Mouse (Mus musculus): Measurements from ENCODE around the gene Arhgap40. TPM values are rescaled to one million over a fixed set of nuclear protein-coding genes. Genes with fewer than 3 reads are reported as not detected.

The Arhgap40 gene
- total and polyA plus RNA-seq, 3 experiments = not detected

DNA sequence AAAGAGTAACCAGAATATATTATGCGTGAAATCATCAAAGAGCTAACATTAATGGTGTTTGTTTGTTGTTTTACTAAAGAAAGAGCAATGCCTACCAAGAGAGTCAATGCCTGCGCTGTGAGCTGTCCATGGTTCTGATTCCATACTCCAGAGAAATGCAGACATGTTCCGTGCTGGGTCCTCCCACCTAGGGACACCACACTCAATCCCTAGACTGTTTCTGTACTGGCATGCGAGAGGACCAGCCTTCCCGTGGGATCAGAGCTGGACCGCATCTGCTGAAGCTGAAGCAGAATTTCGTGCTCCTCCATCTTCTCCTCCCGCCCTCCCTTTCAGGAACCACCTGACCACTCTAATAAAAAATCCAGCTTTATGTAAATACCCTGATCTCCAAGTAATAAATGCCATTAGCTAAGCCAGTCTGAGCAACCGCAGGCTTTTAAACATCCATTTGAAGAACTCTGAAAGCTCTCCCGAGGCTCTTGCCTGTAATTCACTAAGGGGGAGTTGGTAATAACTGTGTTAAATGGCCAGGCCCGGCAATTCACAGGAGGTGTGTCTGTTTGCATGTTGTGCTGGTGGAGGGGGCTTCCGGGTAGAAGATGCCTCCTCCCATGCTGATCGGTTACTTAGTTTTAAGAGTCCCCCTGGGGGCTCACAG lies 58.0 kb downstream of the Arhgap40 start:
- no peak overlapping the region for H3K4me3 ChIP-seq (replicated peaks in 1 of 3; ENCODE audit: low read depth in 2 of 3, low read length in 2 of 3, poor library complexity in 1 of 3)
- DNase-seq (ENCODE audit: extremely low read depth) = peak; percentile 33
- no peaks in the 10 kb centered on the region for H3K4me1 ChIP-seq (ENCODE audit: control insufficient read depth in 1 of 2, insufficient read depth in 2 of 2)
- no peak for TF ChIP-seq IRF4 (IDR thresholded peaks at IDR 0.05; ENCODE audit: low read depth, low read length)
- peaks cover 4% of the 10 kb centered on the region for H3K9me3 ChIP-seq (replicated peaks; ENCODE audit: low read length)
- H3K79me2 ChIP-seq (replicated peaks; ENCODE audit: control insufficient read depth, extremely low read depth, insufficient read depth, poor library complexity, severe bottlenecking) = no peaks in the 10 kb centered on the region
- H3K27ac ChIP-seq (ENCODE audit: insufficient read depth, low read depth) = no peak overlapping the region
- no peak overlapping the region for H3K4me2 ChIP-seq (ENCODE audit: insufficient read depth, low read depth, poor library complexity, severe bottlenecking)
- H3K27me3 ChIP-seq (replicated peaks) = peaks cover 97% of the 10 kb centered on the region
- in situ Hi-C loops (cut with MboI; ENCODE audit: low pct_ligation_motif_present, low pct_unique_long_range_greater_than_20kb, low sequenced_read_pairs) (no loop called here), dilution Hi-C loops (cut with MboI; ENCODE audit: extremely low pct_ligation_motif_present, extremely low pct_unique_long_range_greater_than_20kb, low sequenced_read_pairs) (no loop called here)
- H3K36me3 ChIP-seq (replicated peaks in 1 of 2; ENCODE audit: control insufficient read depth in 1 of 2, insufficient read depth in 1 of 2, low read length in 1 of 2) = no peaks in the 10 kb centered on the region
- no peak overlapping the region for H3K9ac ChIP-seq (ENCODE audit: insufficient read depth, low read depth)

DNA sequence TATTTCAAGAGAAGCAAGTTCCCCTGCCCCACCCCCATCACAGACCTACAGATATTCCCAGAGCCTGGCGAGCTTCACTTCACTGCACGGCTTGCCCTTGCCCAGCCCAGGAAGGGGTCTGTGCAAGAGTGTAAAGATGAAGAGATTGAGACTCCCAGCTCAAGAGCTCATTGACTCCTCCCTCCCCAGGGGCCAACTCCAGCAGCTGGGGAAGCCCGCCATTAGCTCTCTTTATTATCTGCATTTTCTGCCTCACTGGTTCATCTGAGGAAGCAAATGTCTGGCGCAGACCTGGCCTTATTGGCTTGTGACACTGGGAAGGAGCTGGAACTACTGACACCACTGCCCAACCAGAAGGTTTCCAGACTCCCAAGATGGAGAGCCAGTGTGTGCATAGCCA lies 67.4 kb downstream of the Arhgap40 start:
- Histone ChIP-seq H3K27ac (ENCODE audit: insufficient read depth, low read depth) (no peak overlapping the region), H3K79me2 (replicated peaks; ENCODE audit: control insufficient read depth, extremely low read depth, insufficient read depth, poor library complexity, severe bottlenecking) (no peaks in the 10 kb centered on the region), H3K36me3 (replicated peaks in 1 of 2; ENCODE audit: control insufficient read depth in 1 of 2, insufficient read depth in 1 of 2, low read length in 1 of 2) (no peaks in the 10 kb centered on the region), H3K4me1 (ENCODE audit: control insufficient read depth in 1 of 2, insufficient read depth in 2 of 2) (no peaks in the 10 kb centered on the region), H3K4me3 (replicated peaks in 1 of 3; ENCODE audit: low read depth in 2 of 3, low read length in 2 of 3, poor library complexity in 1 of 3) (no peak overlapping the region), H3K9ac (ENCODE audit: insufficient read depth, low read depth) (no peak overlapping the region), H3K27me3 (replicated peaks) (peaks cover 86% of the 10 kb centered on the region), H3K9me3 (replicated peaks; ENCODE audit: low read length) (no peaks in the 10 kb centered on the region), H3K4me2 (ENCODE audit: insufficient read depth, low read depth, poor library complexity, severe bottlenecking) (no peak overlapping the region)
- in situ Hi-C loops (cut with MboI; ENCODE audit: low pct_ligation_motif_present, low pct_unique_long_range_greater_than_20kb, low sequenced_read_pairs) = no loop called here
- no peak for TF ChIP-seq CTCF (conservative IDR thresholded peaks at IDR 0.05 in 1 of 2, IDR thresholded peaks at IDR 0.05 in 1 of 2; ENCODE audit: low read depth in 2 of 2, low read length in 2 of 2)
- no peak for TF ChIP-seq RCOR1 (conservative IDR thresholded peaks at IDR 0.05; ENCODE audit: low read depth, low read length)
- TF ChIP-seq TCF12 (IDR thresholded peaks at IDR 0.05; ENCODE audit: low read depth, low read length) = no peak
- TF ChIP-seq MXI1 (IDR thresholded peaks at IDR 0.05; ENCODE audit: low read depth, low read length) = no peak
- TF ChIP-seq USF1 (IDR thresholded peaks at IDR 0.05; ENCODE audit: low read depth, low read length) = no peak
- no peak for TF ChIP-seq JUND (conservative IDR thresholded peaks at IDR 0.05; ENCODE audit: low read depth, low read length)
- dilution Hi-C loops (cut with MboI; ENCODE audit: extremely low pct_ligation_motif_present, extremely low pct_unique_long_range_greater_than_20kb, low sequenced_read_pairs) = no loop called here
- no peak for DNase-seq (ENCODE audit: extremely low read depth)

DNA sequence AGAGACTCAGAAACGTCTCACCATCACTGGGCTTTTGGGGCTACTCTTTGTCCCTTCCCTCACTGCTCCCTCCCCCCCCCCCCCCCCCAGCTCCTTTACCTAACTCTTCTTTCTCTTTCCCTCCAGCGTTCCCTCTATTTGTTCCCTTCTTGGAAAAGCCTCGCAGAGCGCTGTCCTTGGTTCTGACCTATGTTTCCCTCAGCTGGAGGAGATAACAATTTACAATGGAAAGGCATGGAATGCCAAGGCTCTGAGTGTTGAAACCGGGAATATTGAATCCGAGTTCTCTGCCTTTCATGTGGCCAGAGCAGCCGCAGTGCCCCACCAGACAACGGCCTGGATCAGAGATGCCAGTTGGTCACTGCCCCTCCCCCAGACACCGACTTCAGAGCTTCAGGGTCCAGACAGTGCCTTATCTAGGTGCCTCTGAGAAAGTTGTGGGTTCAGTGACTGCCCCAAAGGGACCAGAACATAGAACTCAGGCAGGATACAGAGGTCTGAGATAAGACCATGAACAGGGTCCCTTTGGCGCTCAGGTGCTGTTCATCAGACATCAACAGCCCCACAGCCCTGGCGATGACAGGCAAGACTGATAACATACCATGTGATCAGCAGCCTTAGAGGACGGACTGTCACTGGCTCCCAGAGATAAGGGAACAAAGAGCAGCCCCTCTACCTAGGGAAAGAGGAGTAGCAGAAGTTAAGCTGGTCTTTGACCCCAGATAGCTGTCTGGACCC lies 72.2 kb downstream of the Arhgap40 start:
- H3K9me3 ChIP-seq (replicated peaks; ENCODE audit: low read length) = peaks cover 8% of the 10 kb centered on the region
- DNase-seq (ENCODE audit: extremely low read depth) = no peak
- no peaks in the 10 kb centered on the region for H3K79me2 ChIP-seq (replicated peaks; ENCODE audit: control insufficient read depth, extremely low read depth, insufficient read depth, poor library complexity, severe bottlenecking)
- no peaks in the 10 kb centered on the region for H3K4me1 ChIP-seq (ENCODE audit: control insufficient read depth in 1 of 2, insufficient read depth in 2 of 2)
- dilution Hi-C loops (cut with MboI; ENCODE audit: extremely low pct_ligation_motif_present, extremely low pct_unique_long_range_greater_than_20kb, low sequenced_read_pairs) (no loop called here), in situ Hi-C loops (cut with MboI; ENCODE audit: low pct_ligation_motif_present, low pct_unique_long_range_greater_than_20kb, low sequenced_read_pairs) (no loop called here)
- H3K36me3 ChIP-seq (replicated peaks in 1 of 2; ENCODE audit: control insufficient read depth in 1 of 2, insufficient read depth in 1 of 2, low read length in 1 of 2) = no peaks in the 10 kb centered on the region
- no peak overlapping the region for H3K4me2 ChIP-seq (ENCODE audit: insufficient read depth, low read depth, poor library complexity, severe bottlenecking)
- H3K27ac ChIP-seq (ENCODE audit: insufficient read depth, low read depth) = no peak overlapping the region
- no peak overlapping the region for H3K9ac ChIP-seq (ENCODE audit: insufficient read depth, low read depth)
- no peak overlapping the region for H3K4me3 ChIP-seq (replicated peaks in 1 of 3; ENCODE audit: low read depth in 2 of 3, low read length in 2 of 3, poor library complexity in 1 of 3)
- peaks cover 89% of the 10 kb centered on the region for H3K27me3 ChIP-seq (replicated peaks)
- TF ChIP-seq ZKSCAN1 (IDR thresholded peaks at IDR 0.05; ENCODE audit: borderline replicate concordance, low read depth, low read length) (no peak), E2F4 (IDR thresholded peaks at IDR 0.05; ENCODE audit: insufficient replicate concordance, low read depth, low read length) (no peak), UBTF (IDR thresholded peaks at IDR 0.05; ENCODE audit: low read depth, low read length) (no peak), ZNF384 (IDR thresholded peaks at IDR 0.05; ENCODE audit: low read depth, low read length) (no peak), BHLHE40 (IDR thresholded peaks at IDR 0.05; ENCODE audit: low read depth, low read length) (no peak)

Data from CH12.LX (cell line).